Mouse (Mus musculus): ENCODE measurements around the gene Ift88.

GRCm38 (mm10) chr14:57515156-57515762 lies 91.4 kb downstream of the Ift88 start:
- TF ChIP-seq POLR2A (IDR thresholded peaks at IDR 0.05; ENCODE audit: low read depth, low read length) (no peak), CTCF (IDR thresholded peaks at IDR 0.05; ENCODE audit: borderline replicate concordance, insufficient read depth, low read length) (no peak)

All from embryonic fibroblast, embryonic 13.5 days (primary cell).